Mouse (Mus musculus): Measurements from ENCODE around the gene Ints7. TPM values are rescaled to one million over a fixed set of nuclear protein-coding genes. Genes with fewer than 3 reads are reported as not detected.

The Ints7 gene
- polyA plus RNA-seq, 2 experiments, result 13.5 to 16.8 TPM

GRCm38 (mm10) chr1:191640848-191641247, 65.4 kb downstream of the Ints7 start:
- Histone ChIP-seq H3K9ac (replicated peaks) (no peak overlapping the region), H3K36me3 (replicated peaks; ENCODE audit: control insufficient read depth, insufficient read depth, low read depth) (no peaks in the 10 kb centered on the region)
- DNase-seq (ENCODE audit: low read depth in 3 of 3, low spot score in 3 of 3), result no peak

GRCm38 (mm10) chr1:191641438-191641837, 66.0 kb downstream of the Ints7 start:
- 35% methylated on average over 2 of the region's 2 CpGs for whole genome bisulfite sequencing (ENCODE audit: insufficient replicate concordance)
- H3K36me3 ChIP-seq (replicated peaks; ENCODE audit: control insufficient read depth, insufficient read depth, low read depth), result no peaks in the 10 kb centered on the region
- H3K4me3 ChIP-seq (ENCODE audit: insufficient read depth in 1 of 2, low read depth in 2 of 2, low read length in 2 of 2), result no peak overlapping the region
- H3K9ac ChIP-seq (replicated peaks), result no peak overlapping the region
- peaks cover 0 to 13% of the 10 kb centered on the region in 2 experiments; a peak in 2 of 4 replicates for H3K4me1 ChIP-seq (replicated peaks; ENCODE audit: control insufficient read depth in 2 of 2, insufficient read depth in 2 of 2, low read length in 1 of 2)
- ATAC-seq (ENCODE audit: insufficient read depth) (peak; percentile 69), DNase-seq (ENCODE audit: low read depth in 3 of 3, low spot score in 3 of 3) (peak; percentile 20 to 28 (median 26))
- H3K4me2 ChIP-seq (ENCODE audit: low read depth), result no peak overlapping the region
- TF ChIP-seq EP300 (IDR thresholded peaks at IDR 0.05; ENCODE audit: low read depth), result no peak
- no peak for TF ChIP-seq CTCF (IDR thresholded peaks at IDR 0.05; ENCODE audit: low read depth)
- H3K9me3 ChIP-seq (ENCODE audit: control insufficient read depth, low read length), result no peaks in the 10 kb centered on the region
- H3K27me3 ChIP-seq (ENCODE audit: control insufficient read depth, insufficient read depth, low read length), result no peaks in the 10 kb centered on the region
- H3K27ac ChIP-seq, result no peak overlapping the region

More at GRCm38 (mm10) chr1:191640848-191641247, 65.4 kb downstream of the Ints7 start:
- TF ChIP-seq CTCF (IDR thresholded peaks at IDR 0.05; ENCODE audit: low read depth) (no peak), EP300 (IDR thresholded peaks at IDR 0.05; ENCODE audit: low read depth) (no peak)
- Histone ChIP-seq H3K4me3 (ENCODE audit: insufficient read depth in 1 of 2, low read depth in 2 of 2, low read length in 2 of 2) (no peak overlapping the region), H3K27me3 (ENCODE audit: control insufficient read depth, insufficient read depth, low read length) (no peaks in the 10 kb centered on the region), H3K27ac (no peak overlapping the region), H3K4me2 (ENCODE audit: low read depth) (no peak overlapping the region), H3K4me1 (replicated peaks; ENCODE audit: control insufficient read depth in 2 of 2, insufficient read depth in 2 of 2, low read length in 1 of 2) (peaks cover 0 to 13% of the 10 kb centered on the region in 2 experiments; a peak in 2 of 4 replicates), H3K9me3 (ENCODE audit: control insufficient read depth, low read length) (no peaks in the 10 kb centered on the region)
- WGBS (ENCODE audit: insufficient replicate concordance), result 60% methylated on average over 3 of the region's 3 CpGs
- ATAC-seq (ENCODE audit: insufficient read depth), result no peak

- no peak overlapping the region for H3K4me3 ChIP-seq (ENCODE audit: insufficient read depth in 1 of 2, low read depth in 2 of 2, low read length in 2 of 2)
- DNase-seq (ENCODE audit: low read depth in 3 of 3, low spot score in 3 of 3), result no peak
- H3K36me3 ChIP-seq (replicated peaks; ENCODE audit: control insufficient read depth, insufficient read depth, low read depth), result no peaks in the 10 kb centered on the region
- no peak overlapping the region for H3K9ac ChIP-seq (replicated peaks)
- H3K27me3 ChIP-seq (ENCODE audit: control insufficient read depth, insufficient read depth, low read length), result no peaks in the 10 kb centered on the region
- WGBS (ENCODE audit: insufficient replicate concordance), result 16% methylated on average over 4 of the region's 4 CpGs
- no peak for TF ChIP-seq EP300 (IDR thresholded peaks at IDR 0.05; ENCODE audit: low read depth)
- H3K27ac ChIP-seq, result no peak overlapping the region
- no peak overlapping the region for H3K4me2 ChIP-seq (ENCODE audit: low read depth)
- no peak for ATAC-seq (ENCODE audit: insufficient read depth)
- peaks cover 0 to 13% of the 10 kb centered on the region in 2 experiments; a peak in 2 of 4 replicates for H3K4me1 ChIP-seq (replicated peaks; ENCODE audit: control insufficient read depth in 2 of 2, insufficient read depth in 2 of 2, low read length in 1 of 2)
- no peaks in the 10 kb centered on the region for H3K9me3 ChIP-seq (ENCODE audit: control insufficient read depth, low read length)
Measured at GRCm38 (mm10) chr1:191642903-191643302, 67.5 kb downstream of the Ints7 start.

- no peak for TF ChIP-seq EP300 (IDR thresholded peaks at IDR 0.05; ENCODE audit: low read depth)
- no peak for TF ChIP-seq CTCF (IDR thresholded peaks at IDR 0.05; ENCODE audit: low read depth)
Measured at GRCm38 (mm10) chr1:191645921-191646320, 70.5 kb downstream of the Ints7 start.

GRCm38 (mm10) chr1:191647590-191647989, 72.2 kb downstream of the Ints7 start:
- Histone ChIP-seq H3K9ac (replicated peaks) (no peak overlapping the region), H3K4me1 (replicated peaks; ENCODE audit: control insufficient read depth in 2 of 2, insufficient read depth in 2 of 2, low read length in 1 of 2) (no peaks in the 10 kb centered on the region), H3K4me3 (ENCODE audit: insufficient read depth in 1 of 2, low read depth in 2 of 2, low read length in 2 of 2) (no peak overlapping the region), H3K27ac (no peak overlapping the region), H3K36me3 (replicated peaks; ENCODE audit: control insufficient read depth, insufficient read depth, low read depth) (no peaks in the 10 kb centered on the region), H3K9me3 (ENCODE audit: control insufficient read depth, low read length) (no peaks in the 10 kb centered on the region), H3K27me3 (ENCODE audit: control insufficient read depth, insufficient read depth, low read length) (no peaks in the 10 kb centered on the region), H3K4me2 (ENCODE audit: low read depth) (no peak overlapping the region)
- TF ChIP-seq CTCF (IDR thresholded peaks at IDR 0.05; ENCODE audit: low read depth) (no peak), EP300 (IDR thresholded peaks at IDR 0.05; ENCODE audit: low read depth) (no peak)
- DNase-seq (ENCODE audit: low read depth in 3 of 3, low spot score in 3 of 3) (no peak), ATAC-seq (ENCODE audit: insufficient read depth) (no peak)
- 45% methylated on average over 3 of the region's 3 CpGs for WGBS (ENCODE audit: insufficient replicate concordance)

More at GRCm38 (mm10) chr1:191645921-191646320, 70.5 kb downstream of the Ints7 start:
- H3K27me3 ChIP-seq (ENCODE audit: control insufficient read depth, insufficient read depth, low read length), result no peaks in the 10 kb centered on the region
- H3K4me1 ChIP-seq (replicated peaks; ENCODE audit: control insufficient read depth in 2 of 2, insufficient read depth in 2 of 2, low read length in 1 of 2), result 0 out of 4 replicates have a peak, but pooled peaks cover 0 to under 1% of the 10 kb centered on the region in 2 experiments
- H3K27ac ChIP-seq, result no peak overlapping the region
- no peaks in the 10 kb centered on the region for H3K9me3 ChIP-seq (ENCODE audit: control insufficient read depth, low read length)
- 54% methylated on average over 8 of the region's 8 CpGs for WGBS (ENCODE audit: insufficient replicate concordance)
- no peak overlapping the region for H3K9ac ChIP-seq (replicated peaks)
- H3K36me3 ChIP-seq (replicated peaks; ENCODE audit: control insufficient read depth, insufficient read depth, low read depth), result no peaks in the 10 kb centered on the region
- no peak for ATAC-seq (ENCODE audit: insufficient read depth)
- no peak for DNase-seq (ENCODE audit: low read depth in 3 of 3, low spot score in 3 of 3)
- no peak overlapping the region for H3K4me2 ChIP-seq (ENCODE audit: low read depth)
- H3K4me3 ChIP-seq (ENCODE audit: insufficient read depth in 1 of 2, low read depth in 2 of 2, low read length in 2 of 2), result no peak overlapping the region

Data from liver, embryonic 14.5 days (tissue).